Mouse (Mus musculus): ENCODE measurements around the gene Olfr1508.
"Not testable (repeated sequence)": the region's sequence is repeated elsewhere in the genome, so short reads cannot be mapped to it uniquely, and the experiment has no call there.

The Olfr1508 gene

GRCm38 (mm10) chr14:52467395-52467794, at the start of gene Olfr1508:
TSS of gene Olfr1508 (minus strand) at chr14:52467495.
- DNase-seq, result no peak

GRCm38 (mm10) chr14:52495516-52495915, 28.2 kb upstream of the Olfr1508 start, which contains the start of gene Olfr1507:
TSS of gene Olfr1507 (minus strand) at chr14:52495749.
- no peak for DNase-seq

GRCm38 (mm10) chr14:52465738-52466137, 1.6 kb downstream of the Olfr1508 start:
- no peak for DNase-seq

GRCm38 (mm10) chr14:52461928-52462327, 5.4 kb downstream of the Olfr1508 start:
- no peak for DNase-seq

- DNase-seq, result no peak
Measured at GRCm38 (mm10) chr14:52451138-52451537, 16.2 kb downstream of the Olfr1508 start.

GRCm38 (mm10) chr14:52442690-52443089, 24.6 kb downstream of the Olfr1508 start, which contains the start of gene Olfr1509:
TSS of gene Olfr1509 (plus strand) at chr14:52442990.
- no peak for DNase-seq

- no peak for DNase-seq
Measured at GRCm38 (mm10) chr14:52427686-52428085, 39.6 kb downstream of the Olfr1508 start.

- no peak for DNase-seq
Measured at GRCm38 (mm10) chr14:52414273-52414672, 53.0 kb downstream of the Olfr1508 start, which contains the start of gene Olfr1510. TSS of gene Olfr1510 (minus strand) at chr14:52414373.

GRCm38 (mm10) chr14:52410142-52410919, 57.0 kb downstream of the Olfr1508 start:
- not testable (repeated sequence) for DNase-seq

Measured in embryo, embryonic 11 days (tissue).